Mouse (Mus musculus): ENCODE results near the gene Gm13276. TPM values are rescaled to one million over a fixed set of nuclear protein-coding genes. Genes with fewer than 3 reads are reported as not detected.
A peak's percentile ranks its signal among the peaks of the same experiment; 100 is the strongest.
"Not testable (repeated sequence)": the region's sequence is repeated elsewhere in the genome, so short reads cannot be mapped to it uniquely, and the experiment has no call there.

The Gm13276 gene
- not detected for total RNA-seq (2021)
- long read RNA-seq, experiment 1 = 0 reads
- long read RNA-seq, experiment 2 = 0 reads

DNA sequence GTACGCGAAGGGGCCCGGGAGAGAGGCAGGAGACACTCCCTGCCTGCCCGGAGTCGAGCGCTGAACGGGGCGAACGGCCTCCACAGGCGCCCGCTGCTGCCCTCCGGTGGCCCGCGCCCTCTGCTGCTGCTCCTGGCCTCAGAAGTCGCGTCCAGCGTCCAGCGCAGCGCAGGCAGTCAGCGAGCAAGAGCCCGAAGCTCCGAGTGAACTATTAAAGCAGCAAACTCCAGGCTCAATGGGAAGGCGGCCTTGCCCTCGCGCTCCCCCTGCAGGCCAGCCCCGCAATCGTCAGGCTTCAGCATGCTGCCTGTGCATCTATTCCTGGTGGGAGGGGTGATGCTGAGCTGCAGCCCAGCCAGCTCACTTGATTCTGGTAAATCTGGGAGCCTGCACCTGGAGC is at the start of gene Gm13276:
TSS of gene Gm13276 (plus strand) at position 301 of the 400 bp plus-strand sequence.
- not testable (repeated sequence) for DNase-seq (ENCODE audit: low spot score in 2 of 2)

DNA sequence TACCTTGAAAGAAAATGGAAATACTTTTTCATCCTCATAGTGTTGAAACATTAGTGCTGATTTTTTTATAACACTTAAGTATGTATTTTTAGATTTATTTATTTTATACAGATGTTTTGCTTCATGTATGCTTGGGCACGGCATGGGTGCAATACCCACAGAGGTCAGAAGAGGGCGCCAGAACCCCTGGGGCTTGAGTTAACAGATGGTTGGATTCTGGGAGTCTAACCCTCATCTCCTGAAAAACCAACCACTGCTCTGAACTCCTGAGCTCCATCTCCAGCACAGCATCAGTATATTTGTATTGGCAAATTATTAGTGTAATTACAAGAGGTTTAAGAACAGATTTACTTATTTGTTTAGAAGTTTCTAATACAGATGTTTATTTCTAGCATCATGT is 47.0 kb upstream of the Gm13276 start:
- peak; percentile 20 to 50 for DNase-seq (ENCODE audit: low spot score in 2 of 2)

DNA sequence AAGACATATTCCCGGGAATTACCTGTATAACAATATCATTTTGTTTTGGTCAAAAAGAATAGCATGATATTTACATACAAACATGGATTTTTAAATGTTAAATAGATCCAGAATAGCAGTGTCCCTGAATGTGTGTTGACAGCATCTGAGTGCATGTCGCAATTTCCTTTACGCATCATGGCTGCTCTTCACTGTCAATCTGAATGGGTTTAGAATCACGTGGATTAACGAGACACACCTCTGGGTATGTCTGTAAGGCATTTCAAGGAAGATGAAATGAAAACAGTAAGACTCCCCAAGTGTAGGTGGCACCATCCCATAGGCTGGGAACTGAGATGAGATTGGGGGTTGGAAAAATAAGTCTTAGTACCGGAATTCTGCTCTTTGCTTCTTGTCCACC is 46.5 kb upstream of the Gm13276 start:
- no peak for DNase-seq (ENCODE audit: low spot score in 2 of 2)

DNA sequence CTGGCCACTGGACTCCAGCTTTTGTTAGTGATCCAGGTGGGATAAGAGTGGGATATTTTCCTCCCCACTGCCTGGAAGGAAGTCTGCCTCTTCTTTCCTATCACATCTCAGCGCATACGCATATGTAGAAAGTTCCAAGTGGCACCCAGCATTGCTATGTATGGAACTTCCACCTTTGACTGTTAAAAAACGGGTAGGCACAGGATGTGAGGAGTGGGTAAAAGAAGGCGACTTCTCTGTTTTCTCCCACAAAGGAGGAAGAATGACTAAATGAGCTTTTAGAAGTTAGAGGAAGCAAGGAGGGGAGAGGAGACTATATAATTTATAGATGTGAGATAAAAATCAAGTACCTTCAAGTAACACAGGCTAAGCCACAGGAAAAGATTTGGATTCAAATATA is 44.1 kb upstream of the Gm13276 start:
- no peak for DNase-seq (ENCODE audit: low spot score in 2 of 2)

DNA sequence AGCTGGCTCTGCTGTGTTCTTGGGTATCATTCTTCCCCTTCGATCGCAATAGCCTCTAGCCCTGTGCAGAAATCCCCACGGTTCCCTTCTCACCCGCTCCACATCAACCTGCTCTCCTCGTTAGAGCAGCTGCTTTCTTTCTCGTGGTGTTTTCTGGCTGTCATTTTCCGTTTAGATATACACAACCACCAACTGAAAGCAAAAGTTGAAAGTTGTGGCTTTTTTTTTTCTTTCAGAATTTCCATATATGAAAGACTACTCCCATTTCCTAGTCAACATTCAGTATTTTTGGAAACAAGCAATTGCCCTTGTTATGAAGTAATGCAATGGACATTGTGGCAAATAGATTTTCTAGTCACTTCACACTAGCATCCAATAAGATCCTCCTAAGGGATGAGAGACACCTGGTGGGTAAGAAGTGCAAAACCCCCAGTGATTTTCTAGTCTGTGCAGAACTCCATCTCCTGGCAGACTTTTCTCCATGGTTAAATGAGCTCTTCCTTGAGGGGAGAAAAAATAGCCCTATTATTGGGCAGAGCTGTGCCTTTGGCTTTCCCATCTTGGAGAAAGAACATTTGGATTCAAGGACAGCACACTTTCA is 42.6 kb upstream of the Gm13276 start:
- DNase-seq (ENCODE audit: low spot score in 2 of 2) = no peak

DNA sequence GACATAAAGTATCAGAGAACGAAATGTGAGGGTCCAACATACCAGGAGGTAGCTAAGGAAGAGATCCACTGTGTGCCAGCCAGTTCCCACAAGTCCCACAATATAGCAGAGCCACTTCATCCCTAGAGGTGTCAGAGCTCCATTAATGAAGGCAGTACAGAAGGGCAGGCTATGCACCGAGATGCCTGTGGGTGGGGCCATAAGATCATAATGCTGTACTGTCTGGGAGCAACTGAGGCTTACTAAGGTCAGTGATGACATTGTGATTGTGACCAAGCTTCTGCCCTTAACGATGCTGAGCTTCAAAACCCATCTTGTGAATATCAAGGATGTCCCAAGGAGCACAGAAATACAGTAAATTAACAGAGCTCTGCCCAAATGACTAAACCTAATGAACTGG is 41.3 kb upstream of the Gm13276 start:
- DNase-seq (ENCODE audit: low spot score in 2 of 2) = no peak

DNA sequence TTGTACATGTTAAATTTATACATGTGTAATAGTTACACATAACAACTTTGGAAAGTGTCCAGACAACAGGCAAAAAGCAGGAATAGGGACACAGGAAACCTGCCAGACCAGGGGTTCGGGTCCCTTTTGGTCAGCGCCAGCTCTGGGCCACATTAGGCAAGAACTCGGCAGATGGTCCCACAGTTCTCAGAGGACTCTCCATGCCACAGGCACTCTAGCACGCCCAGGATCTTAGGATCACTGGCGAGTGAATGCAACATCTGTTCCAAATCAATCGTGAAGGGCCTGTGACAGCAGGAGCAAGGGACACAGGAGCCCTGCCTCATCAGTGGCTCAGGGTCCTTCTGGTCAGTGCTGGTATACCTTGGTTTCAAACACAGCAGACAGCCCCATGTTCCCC is 35.6 kb upstream of the Gm13276 start:
- no peak for DNase-seq (ENCODE audit: low spot score in 2 of 2)

DNA sequence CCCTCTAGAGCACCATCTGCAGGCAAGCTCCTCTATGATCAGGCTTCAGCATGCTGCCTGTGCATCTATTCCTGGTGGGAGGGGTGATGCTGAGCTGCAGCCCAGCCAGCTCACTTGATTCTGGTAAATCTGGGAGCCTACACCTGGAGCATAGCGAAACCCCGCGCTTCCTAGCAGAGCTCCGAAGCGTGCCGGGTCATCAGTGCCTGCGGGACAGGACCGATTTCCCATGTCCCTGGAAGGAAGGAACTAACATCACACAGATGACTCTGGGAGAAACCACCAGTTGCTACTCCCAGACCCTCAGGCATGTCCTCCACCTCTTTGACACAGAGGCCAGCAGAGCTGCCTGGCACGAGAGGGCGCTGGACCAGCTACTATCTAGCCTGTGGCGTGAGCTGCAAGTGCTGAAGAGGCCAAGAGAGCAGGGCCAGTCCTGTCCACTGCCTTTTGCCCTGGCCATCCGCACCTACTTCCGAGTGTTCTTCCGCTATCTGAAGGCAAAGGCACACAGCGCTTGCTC is 30.6 kb upstream of the Gm13276 start, which contains the start of gene Gm13271:
TSS of gene Gm13271 (plus strand) at position 51 of the 523 bp plus-strand sequence.
- DNase-seq (ENCODE audit: low spot score in 2 of 2) = peak; percentile 65 to 78

DNA sequence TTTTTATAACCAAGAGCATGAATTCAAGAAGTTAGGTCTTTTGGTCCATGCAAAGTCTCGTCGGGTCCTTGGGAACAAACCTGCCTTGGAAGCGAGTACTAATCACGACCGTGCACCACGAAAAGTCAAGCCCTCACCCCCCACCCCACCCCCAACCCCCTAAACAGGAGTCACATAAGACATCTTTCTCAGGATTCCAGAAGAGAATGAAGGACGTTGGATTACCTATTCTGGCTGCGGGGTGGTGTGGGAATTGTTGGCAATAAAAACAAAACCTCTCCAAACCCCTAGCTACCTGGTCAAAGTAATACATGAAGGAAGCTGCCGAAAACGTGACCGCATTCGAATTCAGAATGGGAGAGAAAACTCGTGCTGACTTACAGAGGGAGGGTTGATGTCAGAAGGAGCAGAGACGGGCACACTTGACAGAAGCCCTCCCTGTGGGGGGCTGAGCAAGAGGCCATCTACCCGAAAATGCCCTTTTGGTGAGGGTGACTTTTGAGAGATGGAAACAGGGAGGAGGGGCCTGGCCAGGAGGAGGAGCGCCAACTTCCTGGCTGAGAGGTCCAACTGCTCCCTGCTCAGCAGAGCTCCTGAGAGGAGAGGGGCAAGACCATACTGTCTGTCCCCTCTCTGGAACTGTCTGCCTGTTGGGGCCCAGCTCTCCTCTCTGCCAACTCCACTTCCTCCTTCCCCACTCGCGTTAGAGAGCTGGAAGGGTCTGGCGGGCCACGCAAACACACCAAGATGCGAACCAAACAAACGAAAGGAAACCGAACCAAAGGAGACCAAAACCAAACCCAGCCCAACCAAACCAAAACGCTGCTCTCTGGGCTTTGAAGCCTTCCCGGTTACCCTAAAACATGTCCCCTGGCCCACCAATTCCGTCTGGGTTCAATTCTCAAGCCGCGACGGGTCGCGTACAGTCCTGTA is 28.7 kb upstream of the Gm13276 start:
- not testable (repeated sequence) for DNase-seq (ENCODE audit: low spot score in 2 of 2)

DNA sequence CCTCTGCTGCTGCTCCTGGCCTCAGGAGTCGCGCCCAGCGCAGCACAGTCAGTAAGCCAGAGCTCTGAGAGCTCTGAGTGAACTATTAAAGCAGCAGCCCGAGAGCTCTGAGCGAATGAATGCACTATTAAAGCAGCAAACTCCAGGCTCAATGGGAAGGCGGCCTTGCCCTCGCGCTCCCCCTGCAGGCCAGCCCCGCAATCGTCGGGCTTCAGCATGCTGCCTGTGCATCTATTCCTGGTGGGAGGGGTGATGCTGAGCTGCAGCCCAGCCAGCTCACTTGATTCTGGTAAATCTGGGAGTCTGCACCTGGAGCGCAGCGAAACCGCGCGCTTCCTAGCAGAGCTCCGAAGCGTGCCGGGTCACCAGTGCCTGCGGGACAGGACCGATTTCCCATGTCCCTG is 27.9 kb upstream of the Gm13276 start:
- DNase-seq (ENCODE audit: low spot score in 2 of 2) = peak; percentile 92 to 94

DNA sequence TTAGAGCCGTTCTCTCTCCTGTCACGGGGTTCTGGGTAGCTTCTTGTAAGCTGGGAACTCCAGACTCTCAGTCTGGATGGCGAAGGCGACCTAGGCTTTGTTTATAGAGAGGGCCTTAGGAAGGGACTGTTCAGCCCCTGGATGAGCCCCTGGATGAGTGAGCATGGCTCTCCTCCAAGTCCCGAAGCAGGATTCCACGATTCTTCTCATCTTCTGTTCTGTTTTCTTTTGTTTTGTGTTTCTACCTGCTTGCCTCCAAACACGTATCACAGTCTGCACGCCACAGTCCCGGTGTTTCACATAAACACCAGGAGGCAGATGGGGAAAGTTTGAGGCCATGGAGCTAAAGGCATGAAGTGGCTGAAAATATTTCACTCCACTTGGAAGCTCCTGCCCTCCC is 26.8 kb upstream of the Gm13276 start:
- not testable (repeated sequence) for DNase-seq (ENCODE audit: low spot score in 2 of 2)

DNA sequence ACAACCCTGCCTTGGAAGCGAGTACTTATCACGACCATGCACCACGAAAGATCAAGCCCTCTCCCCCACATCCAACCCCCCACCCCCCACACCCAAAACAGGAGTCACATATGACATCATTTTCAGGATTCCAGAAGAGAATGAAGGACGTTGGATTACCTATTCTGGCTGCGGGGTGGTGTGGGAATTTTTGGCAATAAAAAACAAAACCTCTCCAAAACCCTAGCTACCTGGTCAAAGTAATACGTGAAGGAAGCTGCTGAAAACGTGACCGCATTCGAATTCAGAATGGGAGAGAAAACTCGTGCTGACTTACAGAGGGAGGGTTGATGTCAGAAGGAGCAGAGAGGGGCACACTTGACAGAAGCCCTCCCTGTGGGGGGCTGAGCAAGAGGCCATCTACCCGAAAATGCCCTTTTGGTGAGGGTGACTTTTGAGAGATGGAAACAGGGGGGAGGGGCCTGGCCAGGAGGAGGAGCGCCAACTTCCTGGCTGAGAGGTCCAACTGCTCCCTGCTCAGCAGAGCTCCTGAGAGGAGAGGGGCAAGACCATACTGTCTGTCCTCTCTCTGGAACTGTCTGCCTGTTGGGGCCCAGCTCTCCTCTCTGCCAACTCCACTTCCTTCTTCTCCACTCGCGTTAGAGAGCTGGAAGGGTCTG is 25.8 kb upstream of the Gm13276 start, which contains the start of gene Gm13283:
TSS of gene Gm13283 (plus strand) at position 510 of the 659 bp plus-strand sequence.
- DNase-seq (ENCODE audit: low spot score in 2 of 2) = peak; percentile 13 to 33

DNA sequence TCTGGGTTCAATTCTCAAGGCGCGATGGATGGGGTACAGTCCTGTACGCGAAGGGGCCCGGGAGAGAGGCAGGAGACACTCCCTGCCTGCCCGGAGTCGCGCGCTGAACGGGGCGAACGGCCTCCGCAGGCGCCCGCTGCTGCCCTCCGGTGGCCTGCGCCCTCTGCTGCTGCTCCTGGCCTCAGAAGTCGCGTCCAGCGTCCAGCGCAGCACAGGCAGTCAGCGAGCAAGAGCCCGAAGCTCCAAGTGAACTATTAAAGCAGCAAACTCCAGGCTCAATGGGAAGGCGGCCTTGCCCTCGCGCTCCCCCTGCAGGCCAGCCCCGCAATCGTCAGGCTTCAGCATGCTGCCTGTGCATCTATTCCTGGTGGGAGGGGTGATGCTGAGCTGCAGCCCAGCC is 25.1 kb upstream of the Gm13276 start:
- peak; percentile 21 to 58 for DNase-seq (ENCODE audit: low spot score in 2 of 2)

DNA sequence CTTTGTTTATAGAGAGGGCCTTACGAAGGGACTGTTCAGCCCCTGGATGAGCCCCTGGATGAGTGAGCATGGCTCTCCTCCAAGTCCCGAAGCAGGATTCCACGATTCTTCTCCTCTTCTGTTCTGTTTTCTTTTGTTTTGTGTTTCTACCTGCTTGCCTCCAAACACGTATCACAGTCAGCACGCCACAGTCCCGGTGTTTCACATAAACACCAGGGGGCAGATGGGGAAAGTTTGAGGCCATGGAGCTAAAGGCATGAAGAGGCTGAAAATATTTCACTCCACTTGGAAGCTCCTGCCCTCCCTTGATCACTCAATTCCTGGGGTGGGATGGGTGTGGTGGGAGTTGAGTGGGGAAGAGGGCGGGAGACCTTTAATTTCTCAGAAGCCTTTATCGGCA is 23.7 kb upstream of the Gm13276 start:
- peak; percentile 68 to 83 for DNase-seq (ENCODE audit: low spot score in 2 of 2)

DNA sequence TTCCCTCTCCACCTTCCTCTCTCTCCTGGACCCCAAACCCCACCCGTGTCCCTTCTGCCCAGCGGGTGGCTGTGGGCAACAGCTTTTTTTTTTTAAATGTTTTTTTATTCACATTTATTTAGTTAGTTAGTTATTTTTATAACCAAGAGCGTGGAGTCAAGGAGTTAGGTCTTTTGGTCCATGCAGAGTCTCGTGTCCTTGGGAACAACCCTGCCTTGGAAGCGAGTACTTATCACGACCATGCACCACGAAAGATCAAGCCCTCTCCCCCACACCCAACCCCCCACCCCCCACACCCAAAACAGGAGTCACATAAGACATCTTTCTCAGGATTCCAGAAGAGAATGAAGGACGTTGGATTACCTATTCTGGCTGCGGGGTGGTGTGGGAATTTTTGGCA is 23.2 kb upstream of the Gm13276 start:
- DNase-seq (ENCODE audit: low spot score in 2 of 2) = not testable (repeated sequence)

DNA sequence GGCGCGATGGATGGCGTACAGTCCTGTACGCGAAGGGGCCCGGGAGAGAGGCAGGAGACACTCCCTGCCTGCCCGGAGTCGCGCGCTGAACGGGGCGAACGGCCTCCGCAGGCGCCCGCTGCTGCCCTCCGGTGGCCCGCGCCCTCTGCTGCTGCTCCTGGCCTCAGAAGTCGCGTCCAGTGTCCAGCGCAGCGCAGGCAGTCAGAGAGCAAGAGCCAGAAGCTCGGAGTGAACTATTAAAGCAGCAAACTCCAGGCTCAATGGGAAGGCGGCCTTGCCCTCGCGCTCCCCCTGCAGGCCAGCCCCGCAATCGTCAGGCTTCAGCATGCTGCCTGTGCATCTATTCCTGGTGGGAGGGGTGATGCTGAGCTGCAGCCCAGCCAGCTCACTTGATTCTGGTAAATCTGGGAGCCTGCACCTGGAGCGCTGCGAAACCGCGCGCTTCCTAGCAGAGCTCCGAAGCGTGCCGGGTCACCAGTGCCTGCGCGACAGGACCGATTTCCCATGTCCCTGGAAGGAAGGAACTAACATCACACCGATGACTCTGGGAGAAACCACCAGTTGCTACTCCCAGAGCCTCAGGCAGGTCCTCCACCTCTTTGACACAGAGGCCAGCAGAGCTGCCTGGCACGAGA is 22.0 kb upstream of the Gm13276 start:
- DNase-seq (ENCODE audit: low spot score in 2 of 2) = peak in 1 of 2 experiments; percentile 21

DNA sequence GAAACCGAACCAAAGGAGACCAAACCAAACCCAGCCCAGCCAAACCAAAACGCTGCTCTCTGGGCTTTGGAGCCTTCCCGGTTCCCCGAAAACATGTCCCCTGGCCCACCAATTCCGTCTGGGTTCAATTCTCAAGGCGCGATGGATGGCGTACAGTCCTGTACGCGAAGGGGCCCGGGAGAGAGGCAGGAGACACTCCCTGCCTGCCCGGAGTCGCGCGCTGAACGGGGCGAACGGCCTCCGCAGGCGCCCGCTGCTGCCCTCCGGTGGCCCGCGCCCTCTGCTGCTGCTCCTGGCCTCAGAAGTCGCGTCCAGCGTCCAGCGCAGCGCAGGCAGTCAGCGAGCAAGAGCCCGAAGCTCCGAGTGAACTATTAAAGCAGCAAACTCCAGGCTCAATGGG is 12.0 kb upstream of the Gm13276 start, which contains the start of gene Gm13290:
TSS of gene Gm13290 (plus strand) at position 301 of the 400 bp plus-strand sequence.
- DNase-seq (ENCODE audit: low spot score in 2 of 2) = not testable (repeated sequence)

DNA sequence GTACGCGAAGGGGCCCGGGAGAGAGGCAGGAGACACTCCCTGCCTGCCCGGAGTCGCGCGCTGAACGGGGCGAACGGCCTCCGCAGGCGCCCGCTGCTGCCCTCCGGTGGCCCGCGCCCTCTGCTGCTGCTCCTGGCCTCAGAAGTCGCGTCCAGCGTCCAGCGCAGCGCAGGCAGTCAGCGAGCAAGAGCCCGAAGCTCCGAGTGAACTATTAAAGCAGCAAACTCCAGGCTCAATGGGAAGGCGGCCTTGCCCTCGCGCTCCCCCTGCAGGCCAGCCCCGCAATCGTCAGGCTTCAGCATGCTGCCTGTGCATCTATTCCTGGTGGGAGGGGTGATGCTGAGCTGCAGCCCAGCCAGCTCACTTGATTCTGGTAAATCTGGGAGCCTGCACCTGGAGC is 8.9 kb upstream of the Gm13276 start, which contains the start of gene Gm13289:
TSS of gene Gm13289 (plus strand) at position 301 of the 400 bp plus-strand sequence.
- not testable (repeated sequence) for DNase-seq (ENCODE audit: low spot score in 2 of 2)

DNA sequence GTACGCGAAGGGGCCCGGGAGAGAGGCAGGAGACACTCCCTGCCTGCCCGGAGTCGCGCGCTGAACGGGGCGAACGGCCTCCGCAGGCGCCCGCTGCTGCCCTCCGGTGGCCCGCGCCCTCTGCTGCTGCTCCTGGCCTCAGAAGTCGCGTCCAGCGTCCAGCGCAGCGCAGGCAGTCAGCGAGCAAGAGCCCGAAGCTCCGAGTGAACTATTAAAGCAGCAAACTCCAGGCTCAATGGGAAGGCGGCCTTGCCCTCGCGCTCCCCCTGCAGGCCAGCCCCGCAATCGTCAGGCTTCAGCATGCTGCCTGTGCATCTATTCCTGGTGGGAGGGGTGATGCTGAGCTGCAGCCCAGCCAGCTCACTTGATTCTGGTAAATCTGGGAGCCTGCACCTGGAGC is 6.0 kb upstream of the Gm13276 start, which contains the start of gene Gm13272:
TSS of gene Gm13272 (plus strand) at position 301 of the 400 bp plus-strand sequence.
- DNase-seq (ENCODE audit: low spot score in 2 of 2) = not testable (repeated sequence)

DNA sequence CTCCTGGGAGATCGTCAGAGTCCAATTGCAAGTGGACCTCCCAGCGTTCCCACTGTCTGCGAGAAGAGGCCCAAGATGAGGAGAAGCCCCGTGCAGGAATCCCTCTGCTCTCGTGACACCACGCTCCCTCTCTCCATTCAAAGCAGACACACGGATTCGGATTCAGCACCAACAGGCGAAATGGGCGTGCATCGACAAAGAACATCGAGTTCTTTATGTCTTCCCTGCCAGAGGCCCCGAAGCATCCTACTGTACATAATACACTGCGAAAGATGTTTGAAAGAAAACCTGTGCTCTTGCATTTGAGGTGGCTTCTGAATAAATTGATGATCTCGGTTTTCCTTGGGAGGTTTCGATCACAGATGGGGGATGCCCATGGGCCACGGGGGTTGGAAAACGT is 5.2 kb upstream of the Gm13276 start:
- DNase-seq (ENCODE audit: low spot score in 2 of 2) = not testable (repeated sequence)

Data from layer of hippocampus, postnatal 14 days (tissue).